Mouse (Mus musculus): ENCODE data around the gene Matn4.
"Not testable (repeated sequence)": the region's sequence is repeated elsewhere in the genome, so short reads cannot be mapped to it uniquely, and the experiment has no call there.

The Matn4 gene

GRCm38 (mm10) chr2:164360974-164361657 is 43.8 kb downstream of the Matn4 start:
- DNase-seq, result no peak

GRCm38 (mm10) chr2:164359668-164360067 is 45.3 kb downstream of the Matn4 start:
- DNase-seq, result no peak

GRCm38 (mm10) chr2:164359031-164359430 is 45.9 kb downstream of the Matn4 start:
- no peak for DNase-seq

DNA sequence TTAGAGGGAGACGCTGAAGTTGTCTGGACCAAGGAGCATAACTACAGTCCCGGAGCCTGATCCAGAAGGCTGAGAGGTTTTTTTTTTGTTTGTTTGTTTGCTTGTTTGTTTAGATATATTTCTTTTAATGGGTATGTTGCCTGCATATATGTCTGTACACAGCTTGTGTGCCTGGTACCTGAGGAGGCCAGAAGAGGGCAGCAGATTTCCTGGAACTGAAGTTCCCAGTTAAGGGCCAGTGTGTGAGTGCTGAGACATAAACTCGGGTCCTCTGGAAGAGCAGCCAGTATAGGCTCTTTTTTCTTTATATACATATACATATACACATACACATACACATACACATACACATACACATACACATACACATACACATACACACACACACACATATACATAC is 46.6 kb downstream of the Matn4 start:
- DNase-seq, result no peak

- no peak for DNase-seq
Observed at GRCm38 (mm10) chr2:164356177-164356967, 48.6 kb downstream of the Matn4 start.

GRCm38 (mm10) chr2:164353356-164353755 is 51.6 kb downstream of the Matn4 start:
- no peak for DNase-seq

GRCm38 (mm10) chr2:164352697-164353096 is 52.3 kb downstream of the Matn4 start:
- no peak for DNase-seq

- DNase-seq, result peak; percentile 44
Observed at GRCm38 (mm10) chr2:164348980-164349379, 56.0 kb downstream of the Matn4 start.

DNA sequence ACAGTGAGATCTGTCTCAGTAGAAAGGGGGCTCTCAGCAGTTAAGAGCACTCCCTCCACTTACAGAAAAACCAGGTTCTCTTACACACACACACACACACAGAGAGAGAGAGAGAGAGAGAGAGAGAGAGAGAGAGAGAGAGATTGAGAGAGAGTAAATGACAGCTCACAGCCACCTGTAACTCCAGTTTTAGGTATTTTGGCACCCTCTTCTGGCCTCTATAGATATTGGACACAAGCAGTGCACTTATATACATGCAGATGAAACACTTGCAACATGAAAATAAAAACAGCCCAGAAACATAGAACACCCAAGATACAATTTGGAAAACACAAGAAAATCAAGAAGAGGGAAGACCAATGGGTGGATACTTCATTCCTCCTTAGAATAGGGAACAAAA is 57.3 kb downstream of the Matn4 start:
- not testable (repeated sequence) for DNase-seq

- not testable (repeated sequence) for DNase-seq
Observed at GRCm38 (mm10) chr2:164343732-164344131, 61.2 kb downstream of the Matn4 start.

Measured in right cerebral cortex, postnatal 4 days (tissue).